Mouse (Mus musculus): Measurements from ENCODE around the gene Dock10.
"Not testable (repeated sequence)": the region's sequence is repeated elsewhere in the genome, so short reads cannot be mapped to it uniquely, and the experiment has no call there.

Dock10 gene

GRCm38 (mm10) chr1:80757977-80758797 is at the start of gene Dock10:
Gene Dock10 (minus strand): TSS chr1:80758527.
- DNase-seq: peak; percentile 5 to 6

GRCm38 (mm10) chr1:80806835-80807398 is 48.6 kb upstream of the Dock10 start:
- DNase-seq: no peak

GRCm38 (mm10) chr1:80802023-80802422 is 43.7 kb upstream of the Dock10 start:
- DNase-seq: no peak

- DNase-seq: no peak
Observed at GRCm38 (mm10) chr1:80785066-80785779, 26.9 kb upstream of the Dock10 start.

GRCm38 (mm10) chr1:80784155-80784554 is 25.8 kb upstream of the Dock10 start:
- no peak for DNase-seq

- no peak for DNase-seq
Observed at GRCm38 (mm10) chr1:80765504-80765903, 7.2 kb upstream of the Dock10 start.

- DNase-seq: no peak
Observed at GRCm38 (mm10) chr1:80763042-80763950, 5.0 kb upstream of the Dock10 start.

GRCm38 (mm10) chr1:80758798-80759184 is 464 bp upstream of the Dock10 start:
- no peak for DNase-seq

- DNase-seq: no peak
Observed at GRCm38 (mm10) chr1:80757650-80757976, 714 bp downstream of the Dock10 start.

- no peak for DNase-seq
Observed at GRCm38 (mm10) chr1:80756824-80757649, 1.3 kb downstream of the Dock10 start.

- no peak for DNase-seq
Observed at GRCm38 (mm10) chr1:80756060-80756439, 2.3 kb downstream of the Dock10 start.

GRCm38 (mm10) chr1:80755296-80756059 is 2.8 kb downstream of the Dock10 start:
- no peak for DNase-seq

GRCm38 (mm10) chr1:80749122-80749521 is 9.2 kb downstream of the Dock10 start:
- DNase-seq: not testable (repeated sequence)

- DNase-seq: no peak
Observed at GRCm38 (mm10) chr1:80746691-80747463, 11.4 kb downstream of the Dock10 start.

GRCm38 (mm10) chr1:80746195-80746594 is 12.1 kb downstream of the Dock10 start:
- DNase-seq: no peak

GRCm38 (mm10) chr1:80739472-80739871 is 18.9 kb downstream of the Dock10 start:
- DNase-seq: no peak

- no peak for DNase-seq
Observed at GRCm38 (mm10) chr1:80737812-80738391, 20.4 kb downstream of the Dock10 start.

- no peak for DNase-seq
Observed at GRCm38 (mm10) chr1:80730582-80730981, 27.7 kb downstream of the Dock10 start.

GRCm38 (mm10) chr1:80730174-80730573 is 28.2 kb downstream of the Dock10 start:
- no peak for DNase-seq

GRCm38 (mm10) chr1:80728183-80728582 is 30.1 kb downstream of the Dock10 start:
- no peak for DNase-seq
